Mouse (Mus musculus): ENCODE measurements around the gene Parp8. TPM values are rescaled to one million over a fixed set of nuclear protein-coding genes. Genes with fewer than 3 reads are reported as not detected.

Parp8 gene
- total RNA-seq, 1 experiment from 2014 or later: 45.1 TPM

DNA sequence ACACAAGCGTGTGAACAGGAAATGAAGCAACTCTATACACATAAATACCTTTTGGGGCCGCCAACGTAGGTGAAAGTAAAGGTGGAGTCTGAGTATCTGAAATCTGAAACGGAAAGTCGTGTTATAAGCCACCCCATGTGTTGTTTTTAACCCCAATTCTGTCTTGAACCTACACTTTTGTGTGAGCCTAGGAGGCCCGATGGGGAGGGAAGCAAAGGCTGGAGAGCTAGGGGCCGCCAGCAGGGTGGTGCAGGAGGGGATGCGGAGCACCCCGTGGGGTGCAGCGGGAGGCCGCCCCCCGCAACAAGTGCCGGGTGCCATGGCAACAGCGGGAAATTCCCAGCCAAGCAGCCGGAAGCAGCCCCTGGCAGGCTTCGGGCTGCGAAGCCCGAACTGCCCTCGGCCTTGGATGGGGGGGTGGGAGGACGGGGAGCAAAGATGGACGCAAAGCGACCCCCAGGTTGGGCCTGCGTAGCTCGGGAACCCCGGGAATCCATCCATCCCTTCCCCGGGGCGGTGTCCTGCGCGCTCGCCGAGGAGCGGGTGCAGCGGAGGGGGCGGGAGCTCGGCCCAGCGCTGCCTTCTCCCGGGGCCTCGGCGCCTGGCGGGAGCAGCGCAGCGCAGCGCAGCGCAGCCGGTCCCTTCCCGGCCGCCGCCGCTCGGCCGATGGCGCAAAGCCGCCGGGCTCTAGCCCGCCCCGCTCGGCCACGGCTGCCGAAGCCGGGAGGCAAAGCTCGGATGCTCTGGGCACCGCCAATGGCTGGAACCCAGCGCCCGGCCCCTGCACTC is 1.0 kb downstream of the Parp8 start:
- ATAC-seq (replicated peaks; ENCODE audit: insufficient number of reproducible peaks, low FRiP score, low TSS enrichment, poor library complexity, severe bottlenecking): 0 out of 2 replicates have a peak, but pooled peaks have one; percentile 14

GRCm38 (mm10) chr13:117023346-117024050 is 1.8 kb downstream of the Parp8 start:
- ATAC-seq (replicated peaks; ENCODE audit: insufficient number of reproducible peaks, low FRiP score, low TSS enrichment, poor library complexity, severe bottlenecking): no peak

DNA sequence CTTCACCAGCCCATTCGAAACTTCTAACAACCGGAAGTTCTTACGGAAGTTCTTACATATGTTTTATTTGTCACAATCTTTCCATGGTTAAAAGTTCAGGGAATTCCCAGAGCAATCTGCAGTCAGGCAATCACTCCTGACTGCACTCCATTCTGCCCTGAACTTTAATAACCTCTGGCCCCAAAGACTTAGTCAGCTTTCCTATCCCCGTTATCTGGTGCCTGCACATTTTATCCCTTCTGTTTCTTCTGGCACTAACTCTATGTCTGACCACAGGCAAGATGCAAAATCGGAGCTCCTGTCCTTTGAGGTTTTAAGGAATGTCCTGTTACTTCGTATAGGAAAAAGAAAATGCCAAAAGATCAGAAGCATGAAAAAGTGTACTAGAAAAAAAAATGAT is 4.7 kb downstream of the Parp8 start:
- ATAC-seq (replicated peaks; ENCODE audit: insufficient number of reproducible peaks, low FRiP score, low TSS enrichment, poor library complexity, severe bottlenecking): no peak

- no peak for ATAC-seq (replicated peaks; ENCODE audit: insufficient number of reproducible peaks, low FRiP score, low TSS enrichment, poor library complexity, severe bottlenecking)
These were observed 6.7 kb downstream of the Parp8 start for GRCm38 (mm10) chr13:117018676-117019075.

- ATAC-seq (replicated peaks; ENCODE audit: insufficient number of reproducible peaks, low FRiP score, low TSS enrichment, poor library complexity, severe bottlenecking): no peak
These were observed 11.8 kb downstream of the Parp8 start for GRCm38 (mm10) chr13:117013516-117013915.

DNA sequence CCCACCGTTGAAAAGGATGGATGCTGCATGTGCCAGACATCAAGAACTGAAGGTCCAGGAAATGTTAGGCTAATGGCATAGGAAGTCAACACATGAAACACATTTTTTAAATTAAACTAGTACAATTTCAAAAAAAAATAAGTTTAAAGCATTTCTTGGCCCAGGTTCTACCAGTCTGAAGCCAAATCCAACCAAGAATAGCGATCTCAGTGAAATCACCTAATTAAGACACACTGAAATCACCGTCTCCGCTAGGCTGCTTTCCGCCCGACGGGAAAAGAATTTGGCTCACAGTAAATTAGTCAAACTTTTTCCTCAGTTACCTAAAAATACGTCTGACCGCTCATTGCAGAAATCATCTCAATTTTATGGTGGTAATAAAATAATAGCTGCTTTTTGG is 13.3 kb downstream of the Parp8 start:
- no peak for ATAC-seq (replicated peaks; ENCODE audit: insufficient number of reproducible peaks, low FRiP score, low TSS enrichment, poor library complexity, severe bottlenecking)

GRCm38 (mm10) chr13:117010143-117010542 is 15.2 kb downstream of the Parp8 start:
- no peak for ATAC-seq (replicated peaks; ENCODE audit: insufficient number of reproducible peaks, low FRiP score, low TSS enrichment, poor library complexity, severe bottlenecking)

- ATAC-seq (replicated peaks; ENCODE audit: insufficient number of reproducible peaks, low FRiP score, low TSS enrichment, poor library complexity, severe bottlenecking): peak; percentile 74; the same call in 1 of the 2 replicates
These were observed 17.0 kb downstream of the Parp8 start for GRCm38 (mm10) chr13:117008021-117009015.

DNA sequence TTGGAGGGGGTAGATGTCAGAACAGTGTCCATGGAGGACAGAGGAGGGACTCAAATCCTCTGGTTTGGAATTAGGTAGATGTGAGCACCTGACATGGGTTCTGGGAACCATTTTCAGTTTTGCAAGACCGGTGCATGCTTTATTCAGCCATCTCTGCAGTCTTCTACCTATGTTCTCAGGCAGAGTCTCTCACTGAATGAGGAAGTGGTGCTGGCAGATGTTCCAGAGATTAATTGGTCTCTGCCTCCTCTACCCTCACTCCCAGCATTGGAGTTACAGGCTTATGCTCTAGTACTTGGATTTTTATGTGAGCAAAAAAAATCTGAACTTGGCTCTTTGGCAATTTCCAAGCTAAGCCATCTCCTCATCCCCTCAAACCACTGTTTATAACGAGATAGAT is 17.8 kb downstream of the Parp8 start:
- no peak for ATAC-seq (replicated peaks; ENCODE audit: insufficient number of reproducible peaks, low FRiP score, low TSS enrichment, poor library complexity, severe bottlenecking)

- ATAC-seq (replicated peaks; ENCODE audit: insufficient number of reproducible peaks, low FRiP score, low TSS enrichment, poor library complexity, severe bottlenecking): no peak
These were observed 18.7 kb downstream of the Parp8 start for GRCm38 (mm10) chr13:117006638-117007037.

GRCm38 (mm10) chr13:117000493-117000892 is 24.8 kb downstream of the Parp8 start:
- ATAC-seq (replicated peaks; ENCODE audit: insufficient number of reproducible peaks, low FRiP score, low TSS enrichment, poor library complexity, severe bottlenecking): no peak

DNA sequence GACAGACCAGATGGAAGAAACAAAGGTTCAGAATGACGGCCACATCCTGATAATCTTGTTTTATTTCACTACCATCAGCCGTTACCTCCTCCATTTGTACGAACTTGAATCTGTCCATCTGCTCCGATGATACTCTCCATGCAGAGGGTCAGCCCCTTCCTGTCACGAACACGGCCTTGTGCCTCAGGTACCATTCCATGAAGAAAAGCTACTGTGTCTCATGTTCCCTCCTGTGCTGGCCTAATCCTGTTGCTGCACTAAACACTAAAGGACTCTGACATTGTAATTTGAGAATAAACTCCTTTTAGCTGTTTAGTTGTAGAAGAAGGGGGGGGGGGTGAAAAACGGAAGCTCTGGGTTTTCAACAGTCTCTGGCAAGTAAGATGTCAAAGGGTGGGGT is 33.8 kb downstream of the Parp8 start:
- no peak for ATAC-seq (replicated peaks; ENCODE audit: insufficient number of reproducible peaks, low FRiP score, low TSS enrichment, poor library complexity, severe bottlenecking)

GRCm38 (mm10) chr13:116990327-116990726 is 35.0 kb downstream of the Parp8 start:
- ATAC-seq (replicated peaks; ENCODE audit: insufficient number of reproducible peaks, low FRiP score, low TSS enrichment, poor library complexity, severe bottlenecking): no peak

DNA sequence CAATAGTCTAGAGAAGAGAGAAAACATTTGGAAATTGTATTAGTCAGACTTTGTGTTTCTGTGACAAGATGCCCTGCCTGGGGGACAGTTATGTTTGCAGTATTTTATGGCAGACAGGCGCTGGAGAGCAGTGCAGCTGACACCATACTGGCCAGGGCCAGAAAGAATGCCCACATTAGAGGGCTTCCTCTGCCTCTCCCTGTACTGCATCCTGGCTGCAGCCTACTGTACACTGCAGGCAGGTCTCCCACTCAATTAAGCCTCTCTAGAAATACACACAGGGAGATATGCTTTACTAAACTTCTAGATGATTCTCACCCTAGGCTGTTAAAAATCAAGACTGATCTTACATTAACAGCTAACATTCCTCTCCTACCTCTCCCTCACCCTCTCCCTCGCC is 36.6 kb downstream of the Parp8 start:
- ATAC-seq (replicated peaks; ENCODE audit: insufficient number of reproducible peaks, low FRiP score, low TSS enrichment, poor library complexity, severe bottlenecking): no peak

DNA sequence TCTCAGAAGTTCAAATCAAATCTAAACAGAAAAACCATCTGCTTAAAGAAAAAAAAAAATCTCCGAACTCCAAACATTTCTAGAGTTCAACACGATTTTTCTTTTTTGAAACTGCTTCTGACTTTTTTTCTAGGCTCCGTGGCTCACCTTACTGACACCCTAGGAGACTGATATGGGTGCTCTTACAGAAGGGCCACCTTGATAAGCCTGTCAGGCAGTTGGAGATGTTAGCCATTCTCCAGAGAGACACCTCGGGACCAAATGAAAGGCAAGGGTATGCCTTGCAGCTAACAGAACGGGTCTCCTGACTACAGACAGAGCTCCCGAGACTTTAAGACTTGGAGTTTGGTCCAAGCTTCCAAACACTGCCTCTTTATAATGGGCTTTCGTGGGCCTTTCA is 37.1 kb downstream of the Parp8 start:
- no peak for ATAC-seq (replicated peaks; ENCODE audit: insufficient number of reproducible peaks, low FRiP score, low TSS enrichment, poor library complexity, severe bottlenecking)

DNA sequence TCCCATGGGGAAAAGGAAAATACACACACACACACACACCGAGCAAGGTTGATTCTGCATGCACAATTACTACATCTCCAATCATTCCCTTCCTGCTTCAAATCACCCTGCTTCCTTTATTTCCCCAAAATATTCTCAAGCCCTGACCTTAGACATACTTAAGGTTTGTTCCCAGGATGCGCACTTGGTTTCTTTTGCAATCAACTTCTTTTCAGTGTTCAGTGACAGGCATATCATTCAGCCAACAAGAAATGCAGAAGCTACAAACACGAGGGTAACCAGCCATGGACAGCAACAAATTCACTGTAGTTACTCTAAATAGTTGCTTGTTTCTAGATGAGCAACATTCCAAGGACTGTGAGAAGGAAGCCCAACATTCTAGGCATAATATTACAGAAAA is 38.1 kb downstream of the Parp8 start:
- ATAC-seq (replicated peaks; ENCODE audit: insufficient number of reproducible peaks, low FRiP score, low TSS enrichment, poor library complexity, severe bottlenecking): peak; percentile 78

- ATAC-seq (replicated peaks; ENCODE audit: insufficient number of reproducible peaks, low FRiP score, low TSS enrichment, poor library complexity, severe bottlenecking): no peak
These were observed 38.7 kb downstream of the Parp8 start for GRCm38 (mm10) chr13:116986658-116987057.

GRCm38 (mm10) chr13:116974081-116974860 is 51.1 kb downstream of the Parp8 start:
- ATAC-seq (replicated peaks; ENCODE audit: insufficient number of reproducible peaks, low FRiP score, low TSS enrichment, poor library complexity, severe bottlenecking): no peak; the same call in 1 of the 2 replicates
